Mouse (Mus musculus) B cell, adult 2 months (primary cell): Measurements from ENCODE around the gene Gtf2h4.

Experiments
- DNase-seq, 2 experiments: peaks; one replicate each; pipeline ENCODE4 v3.0.0; 2022

The Gtf2h4 gene

DNA sequence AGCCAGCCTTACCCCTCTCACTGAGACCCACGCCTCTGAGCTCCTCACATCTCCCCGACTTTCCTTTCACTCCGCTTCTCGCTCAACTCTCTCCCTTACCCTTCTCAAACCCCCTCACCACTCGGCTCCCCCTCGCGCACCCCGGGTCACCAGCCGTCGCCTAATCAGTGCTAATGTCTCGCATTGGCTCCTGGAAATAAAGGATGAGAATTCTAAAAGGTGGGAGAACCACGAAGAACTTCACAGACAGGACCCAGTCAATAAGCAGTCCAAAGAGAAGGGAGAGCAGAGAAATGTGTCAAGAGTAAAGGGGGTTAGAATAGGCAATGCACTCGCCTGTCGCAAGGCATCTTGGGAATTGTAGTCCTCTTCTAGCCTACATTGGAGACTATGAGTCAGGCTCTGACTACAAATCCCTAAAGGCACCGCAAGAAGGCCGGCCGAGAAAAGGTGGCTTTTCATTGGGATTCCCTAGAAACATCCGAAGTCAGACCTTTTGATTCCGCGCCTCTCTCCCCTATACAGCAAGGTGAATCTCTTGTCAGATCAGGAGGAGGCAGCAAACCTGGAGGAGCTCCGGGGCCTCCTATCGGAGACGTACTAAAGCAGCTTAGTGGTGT is at the start of gene Gtf2h4:
TSS of gene Gtf2h4 (minus strand) at position 324 of the 620 bp plus-strand sequence.
- peak; percentile 85 to 90 for DNase-seq

DNA sequence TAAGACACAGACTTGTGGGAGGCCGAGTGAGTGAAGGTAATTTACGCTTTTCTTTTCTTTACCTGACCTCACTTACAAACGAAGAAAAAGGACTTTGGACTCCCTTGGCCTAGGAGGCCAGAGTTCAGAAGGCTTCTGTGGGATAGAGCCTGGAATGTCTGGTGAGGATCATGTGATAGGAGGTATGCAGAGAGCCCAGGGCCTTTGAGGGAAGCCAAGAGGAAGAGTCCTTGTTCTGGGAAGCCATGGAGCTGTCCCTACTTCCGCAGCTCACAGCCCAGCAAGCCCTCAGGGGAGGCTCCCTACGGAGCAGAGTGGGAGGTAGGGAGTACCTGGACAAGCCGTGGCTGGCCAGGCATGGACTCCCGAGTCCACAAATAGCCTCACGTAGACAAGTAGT is 48.1 kb upstream of the Gtf2h4 start:
- DNase-seq: no peak

GRCm38 (mm10) chr17:35720340-35720727 is 46.8 kb upstream of the Gtf2h4 start:
- DNase-seq: no peak

- DNase-seq: no peak
These were observed 46.2 kb upstream of the Gtf2h4 start for GRCm38 (mm10) chr17:35719616-35720339.

DNA sequence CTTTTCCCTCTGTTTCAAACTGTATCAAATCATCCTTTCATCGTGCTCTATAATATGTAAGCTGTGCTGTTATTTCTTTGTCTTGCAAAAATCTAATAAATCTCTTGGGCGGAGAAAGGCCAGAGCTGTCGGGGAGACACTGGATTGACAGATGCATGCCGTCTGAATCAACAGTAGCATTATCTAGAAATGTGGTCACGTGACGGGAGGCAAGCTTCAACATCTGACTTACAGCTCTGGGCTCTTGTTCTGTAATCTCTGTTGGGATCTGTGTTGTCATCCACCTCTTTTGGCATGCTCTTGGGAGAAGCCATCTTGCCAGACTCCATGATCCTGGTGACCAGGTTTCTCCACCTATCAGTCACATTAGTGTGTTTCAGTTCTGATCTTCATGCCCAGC is 43.5 kb upstream of the Gtf2h4 start:
- no peak for DNase-seq

DNA sequence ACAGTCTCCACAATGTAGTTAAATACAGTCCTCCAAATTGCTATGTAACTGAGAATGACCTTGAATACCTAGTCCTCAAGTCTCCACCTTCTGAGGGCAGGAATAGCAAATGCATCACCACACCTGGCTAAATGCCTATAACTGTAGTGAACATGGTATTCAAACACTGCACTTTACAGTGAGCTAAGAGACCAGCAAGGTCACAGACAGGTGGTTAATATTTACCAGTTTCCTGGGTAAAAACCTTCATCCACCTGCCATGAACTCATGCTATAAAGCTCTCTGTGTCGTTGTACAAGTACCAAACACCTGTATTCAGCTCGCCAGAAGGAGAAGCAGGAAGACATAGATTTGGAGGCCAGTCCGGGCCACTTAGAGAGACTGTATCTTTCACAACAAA is 42.6 kb upstream of the Gtf2h4 start:
- no peak for DNase-seq

- DNase-seq: no peak
These were observed 37.3 kb upstream of the Gtf2h4 start for GRCm38 (mm10) chr17:35710705-35711347.

DNA sequence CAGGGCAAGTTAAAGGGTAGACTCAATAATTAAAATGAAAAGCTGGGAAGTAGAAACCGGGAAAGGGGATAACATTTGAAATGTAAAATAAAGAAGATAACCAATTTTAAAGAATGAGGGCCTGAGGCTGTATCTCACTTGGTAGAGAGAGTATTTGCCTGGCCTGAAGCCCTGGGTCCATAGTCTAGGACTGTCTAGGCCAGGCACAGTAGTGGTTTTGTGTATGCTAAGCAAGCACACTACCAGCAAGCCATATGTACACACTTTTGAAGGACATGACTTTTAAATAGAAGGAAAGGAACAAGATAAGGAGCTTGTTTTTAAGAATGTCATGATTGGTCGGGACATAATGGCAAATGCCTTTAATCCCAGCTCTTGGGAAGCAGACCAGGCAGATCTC is 35.1 kb upstream of the Gtf2h4 start:
- no peak for DNase-seq

DNA sequence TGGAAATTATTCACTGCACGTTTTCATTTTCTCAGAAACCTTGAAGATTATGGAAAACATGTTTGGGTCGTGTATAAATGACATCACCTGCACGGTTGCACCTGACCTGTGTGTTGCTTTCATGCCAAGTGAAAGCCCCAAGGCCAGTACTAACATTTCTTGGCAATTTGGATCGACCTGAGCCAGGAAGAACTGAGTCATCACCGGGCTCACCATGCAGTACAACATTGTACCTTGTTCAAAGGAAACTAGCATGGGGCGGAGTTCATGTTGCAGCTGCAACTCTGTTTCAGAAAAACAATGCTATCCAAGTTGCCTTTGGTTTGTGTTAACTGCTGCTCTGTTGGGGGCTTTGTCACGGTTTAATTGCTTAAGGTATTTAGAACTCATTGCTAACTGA is 34.4 kb upstream of the Gtf2h4 start:
- DNase-seq: no peak

GRCm38 (mm10) chr17:35705836-35706235 is 32.3 kb upstream of the Gtf2h4 start:
- peak; percentile 30 to 33 for DNase-seq

- DNase-seq: peak in 1 of 2 experiments; percentile 17
These were observed 31.3 kb upstream of the Gtf2h4 start, which contains the start of gene Ddr1 for GRCm38 (mm10) chr17:35704621-35705464. Gene Ddr1, minus strand, starts transcription at chr17:35704621.

- no peak for DNase-seq
These were observed 30.3 kb upstream of the Gtf2h4 start for GRCm38 (mm10) chr17:35703751-35704271.

DNA sequence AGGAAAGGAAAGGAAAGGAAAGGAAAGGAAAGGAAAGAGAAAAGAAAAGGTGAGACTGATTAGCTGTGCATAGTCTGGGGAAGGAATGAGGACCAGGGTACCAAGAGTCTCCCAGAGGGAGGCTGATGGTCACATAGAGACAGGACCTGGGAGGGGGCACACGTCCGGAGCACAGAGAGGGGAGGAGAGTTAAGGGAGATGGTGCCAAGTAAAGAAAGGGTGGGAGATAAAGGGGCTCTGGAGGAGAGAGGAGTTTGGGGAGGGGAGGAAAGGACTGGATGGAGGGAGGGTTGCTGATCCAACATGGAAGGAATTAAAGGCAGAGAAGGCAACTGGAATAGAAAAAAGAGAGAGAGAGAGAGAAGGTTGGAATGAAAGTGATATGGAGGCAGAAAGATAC is 29.5 kb upstream of the Gtf2h4 start:
- DNase-seq: no peak

- DNase-seq: no peak
These were observed 29.1 kb upstream of the Gtf2h4 start for GRCm38 (mm10) chr17:35702605-35703004.

DNA sequence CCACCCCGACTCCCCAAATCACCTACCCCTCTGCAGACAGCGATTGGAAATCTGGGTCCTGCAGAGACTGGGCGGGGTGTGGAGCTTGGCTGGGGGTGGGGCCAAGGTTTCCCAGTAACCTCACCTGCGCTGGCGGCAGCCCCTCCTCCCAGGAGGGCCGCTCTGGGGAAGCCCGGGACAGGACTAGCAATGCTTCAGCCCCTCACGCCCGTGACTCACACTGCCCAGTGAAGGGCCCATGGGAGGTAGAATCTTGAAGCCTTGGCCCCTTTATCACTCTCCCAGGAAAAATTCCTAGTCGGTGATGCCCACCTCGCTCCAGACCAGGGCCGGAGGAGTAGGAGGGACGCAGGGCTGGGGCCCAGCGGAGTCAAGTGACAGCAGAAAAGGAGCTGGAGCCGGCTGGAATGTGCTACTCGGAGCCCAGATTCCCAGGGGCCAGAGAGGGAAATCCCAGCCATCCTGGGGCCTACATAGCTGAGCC is 28.5 kb upstream of the Gtf2h4 start:
- DNase-seq: no peak

DNA sequence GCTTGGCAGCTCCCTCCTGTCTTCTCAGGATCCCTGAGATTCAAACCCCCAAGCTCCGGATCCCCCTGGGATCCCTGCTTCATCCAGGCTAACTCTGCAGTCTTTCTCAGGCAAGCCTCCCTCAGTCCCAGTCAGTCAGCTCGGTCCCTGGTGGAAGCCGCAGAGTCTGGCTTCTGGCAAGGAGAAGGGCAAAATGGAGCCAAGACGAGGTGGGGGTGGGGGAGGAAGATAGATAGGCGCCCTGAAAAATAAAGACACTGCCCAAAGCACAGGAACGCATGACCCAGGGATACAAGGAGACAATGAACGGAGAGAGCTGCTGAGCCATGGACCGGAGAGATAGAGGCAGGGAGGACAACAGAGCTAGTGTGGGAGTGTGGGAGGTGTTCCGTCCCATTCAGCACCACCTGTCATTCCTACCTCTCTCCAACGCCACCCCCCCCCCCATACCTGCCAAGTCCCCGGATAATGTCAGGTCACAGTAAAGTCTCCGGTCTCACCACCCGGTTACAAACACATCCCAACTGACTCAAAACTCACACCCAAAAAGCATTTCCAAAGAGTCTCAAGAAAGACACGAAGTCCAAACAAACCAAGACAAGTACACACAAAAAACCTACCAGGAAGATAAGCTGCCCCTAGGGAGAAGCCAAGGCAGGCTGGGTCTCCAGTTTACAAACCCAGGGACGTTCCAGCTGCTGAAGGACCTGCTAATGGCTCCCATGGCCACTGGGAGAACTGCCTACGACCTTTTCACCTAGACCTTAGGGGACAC is 27.9 kb upstream of the Gtf2h4 start:
- no peak for DNase-seq

- no peak for DNase-seq
These were observed 26.9 kb upstream of the Gtf2h4 start for GRCm38 (mm10) chr17:35700371-35700961.

DNA sequence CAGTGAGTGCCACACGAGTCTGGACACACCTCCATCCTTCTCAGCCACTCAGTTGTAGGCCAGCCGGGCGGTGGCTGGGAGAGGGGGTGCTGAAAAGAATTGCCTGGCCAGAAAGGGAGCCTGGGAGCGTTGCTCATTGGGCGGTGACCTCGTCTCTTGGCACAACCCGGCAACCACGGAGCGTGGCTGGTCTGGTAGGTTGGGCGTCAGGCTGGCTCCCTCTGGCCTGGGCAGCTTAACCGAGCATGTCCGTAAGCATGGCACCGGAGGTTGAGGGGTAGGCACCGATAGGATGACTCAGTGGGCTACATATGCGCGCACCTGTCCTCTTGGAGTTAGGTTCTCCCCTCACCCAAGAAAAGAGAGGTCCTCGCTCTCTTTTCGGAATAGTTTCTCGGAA is 26.4 kb upstream of the Gtf2h4 start:
- no peak for DNase-seq

GRCm38 (mm10) chr17:35698501-35698883 is 25.0 kb upstream of the Gtf2h4 start:
- DNase-seq: no peak

DNA sequence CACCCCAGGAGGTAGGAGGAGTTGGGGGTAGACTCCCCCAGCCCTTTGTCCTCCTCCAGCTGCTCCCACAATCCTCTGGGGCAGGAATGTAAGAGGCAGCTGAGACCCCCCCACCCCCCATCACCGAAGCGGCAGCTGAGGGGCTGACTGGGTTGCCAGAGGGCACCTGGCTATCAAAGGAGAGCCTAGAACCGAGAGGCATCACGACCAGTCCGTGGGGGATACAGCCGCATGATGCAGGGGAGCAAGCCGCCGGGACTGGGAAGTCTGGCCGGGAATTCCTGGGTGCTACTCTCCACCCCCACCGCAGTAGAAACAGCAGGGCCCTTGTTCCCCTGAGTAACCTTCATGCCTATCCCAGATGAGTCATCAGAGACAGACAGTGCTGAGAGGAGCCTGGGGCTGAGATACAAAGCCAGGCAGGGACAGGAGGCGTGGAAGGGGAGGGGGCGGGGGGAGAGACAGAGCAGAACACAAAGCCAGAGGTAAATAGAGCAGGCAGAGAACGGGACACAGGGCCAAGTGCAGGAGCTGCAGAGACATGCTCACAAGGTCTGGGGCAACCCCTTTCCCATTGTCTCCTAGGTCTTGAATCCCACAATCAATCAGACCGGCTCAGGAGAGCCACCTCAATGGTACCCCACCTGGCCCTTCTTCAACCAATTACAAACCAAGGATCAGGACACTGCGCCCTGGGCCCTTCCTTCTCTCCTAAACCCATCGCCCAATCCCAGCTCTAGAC is 24.4 kb upstream of the Gtf2h4 start:
- DNase-seq: no peak

DNA sequence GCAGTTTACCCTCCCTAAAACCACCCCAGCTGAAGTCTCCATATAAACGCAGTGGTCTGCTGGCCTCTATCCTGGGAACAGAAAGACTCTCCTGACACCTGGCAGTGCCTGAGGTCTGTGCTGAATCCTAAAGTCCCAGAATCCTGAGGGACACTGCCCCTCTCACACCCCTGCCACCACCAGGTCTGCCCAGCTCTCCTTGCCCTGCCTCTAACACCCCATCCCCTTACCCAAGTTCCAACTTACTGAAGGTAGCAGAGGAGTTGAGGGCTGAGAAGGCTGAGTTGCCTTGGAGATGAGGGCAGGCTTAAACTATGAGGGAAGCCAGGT is 23.9 kb upstream of the Gtf2h4 start:
- DNase-seq: no peak
